Mouse (Mus musculus) myocyte (in vitro differentiated cells): Measurements from ENCODE around the gene Zfp658.

Experiments
- E2F4 ChIP-seq: IDR thresholded peaks from one replicate; pipeline ENCODE4 v1.6.1; 2011; ENCODE audit warnings: mild to moderate bottlenecking, control low read depth, moderate library complexity; ENCODE audit not compliant: insufficient read depth
- MAX ChIP-seq: IDR thresholded peaks from one replicate; pipeline ENCODE4 v1.6.1; 2011; ENCODE audit warnings: low read depth, mild to moderate bottlenecking, control low read depth
- MYOG ChIP-seq, 3 experiments: IDR thresholded peaks; one replicate each; pipeline ENCODE4 v1.6.1; 2011; ENCODE audit warnings: control low read depth in 2 of 3, low read depth in 2 of 3, mild to moderate bottlenecking in 2 of 3; ENCODE audit not compliant: insufficient read length in 2 of 3, control insufficient read depth in 1 of 3, insufficient read depth in 1 of 3
- POLR2A ChIP-seq: IDR thresholded peaks from one replicate; pipeline ENCODE4 v1.6.1; 2011; ENCODE audit warnings: low read depth, mild to moderate bottlenecking, control low read depth, moderate library complexity; ENCODE audit not compliant: insufficient read length
- TCF12 ChIP-seq: IDR thresholded peaks from one replicate; pipeline ENCODE4 v1.6.1; 2011; ENCODE audit warnings: mild to moderate bottlenecking, control low read depth; ENCODE audit not compliant: poor library complexity, insufficient read depth, severe bottlenecking
- TCF3 ChIP-seq: IDR thresholded peaks from one replicate; pipeline ENCODE4 v1.6.1; 2011; ENCODE audit warnings: low read depth, control low read depth; ENCODE audit not compliant: insufficient read length

GRCm38 (mm10) chr7:43601884-43602283, 39.8 kb downstream of the Zfp658 start:
- TF ChIP-seq POLR2A (no peak), E2F4 (no peak), MYOG (IDR thresholded peaks at IDR 0.05; ENCODE audit: control insufficient read depth in 1 of 3, insufficient read depth in 1 of 3, insufficient read length in 2 of 3, low read depth in 2 of 3) (no peak), MAX (no peak), TCF3 (no peak), TCF12 (no peak)
